Mouse (Mus musculus): Measurements from ENCODE around the gene Ube2e1.

GRCm38 (mm10) chr14:18238131-18238749 lies 93.4 kb downstream of the Ube2e1 start:
- TF ChIP-seq EP300 (optimal IDR thresholded peaks at IDR 0.05): no peak
- no peak for TF ChIP-seq CTCF (IDR thresholded peaks at IDR 0.05; ENCODE audit: low read depth)

Data from stomach, postnatal 0 days (tissue).